Mouse (Mus musculus): ENCODE measurements at regions not wholly inside any gene's neighbourhood (a gene's known extent, or its start where the extent isn't known, plus 50 kb on each side); places are given as distances from the start of the nearest gene placed in this dataset.

DNA sequence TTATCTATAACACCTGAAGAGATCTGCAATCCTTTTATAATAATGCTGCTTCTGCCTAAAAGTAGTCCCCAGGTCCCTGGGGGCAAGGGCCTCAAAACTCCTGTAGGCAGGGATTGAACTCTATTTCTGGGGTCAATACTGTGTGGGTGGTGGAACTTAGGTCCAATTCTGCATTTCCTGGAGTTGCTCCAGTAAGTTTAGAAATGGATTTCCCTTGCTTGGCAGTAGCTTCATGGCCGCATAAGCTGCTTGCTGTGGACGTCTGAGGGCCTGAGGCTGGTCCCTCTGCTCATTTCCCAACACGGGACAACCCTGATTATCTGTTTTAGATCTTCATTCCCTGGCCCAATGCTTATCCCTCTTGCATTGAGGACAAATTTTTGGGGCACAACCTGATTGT, 118.0 kb upstream of the Peli1 start:
- intact Hi-C loops (cut with DNase I) = no loop called here
- no peak for DNase-seq

DNA sequence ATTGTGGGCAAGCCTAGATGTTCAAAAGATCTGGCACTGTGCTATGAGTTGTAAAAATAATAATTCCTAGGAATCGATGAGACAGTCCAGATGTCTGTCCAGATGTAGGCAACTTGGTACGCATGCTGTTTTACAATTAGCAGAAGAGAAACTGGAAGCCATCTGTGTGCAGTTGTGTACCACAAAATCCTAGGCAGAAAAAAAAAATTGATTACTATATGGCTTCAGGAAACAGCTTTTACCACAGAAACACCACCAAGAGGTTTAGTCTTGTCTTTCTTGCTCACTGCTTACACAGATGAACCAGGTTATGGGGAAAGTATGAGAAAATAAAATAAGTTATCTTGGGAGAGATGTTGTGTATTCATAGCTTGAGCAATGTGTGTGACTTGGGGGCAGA, 109.5 kb upstream of the Peli1 start:
- intact Hi-C loops (cut with DNase I) = no loop called here

DNA sequence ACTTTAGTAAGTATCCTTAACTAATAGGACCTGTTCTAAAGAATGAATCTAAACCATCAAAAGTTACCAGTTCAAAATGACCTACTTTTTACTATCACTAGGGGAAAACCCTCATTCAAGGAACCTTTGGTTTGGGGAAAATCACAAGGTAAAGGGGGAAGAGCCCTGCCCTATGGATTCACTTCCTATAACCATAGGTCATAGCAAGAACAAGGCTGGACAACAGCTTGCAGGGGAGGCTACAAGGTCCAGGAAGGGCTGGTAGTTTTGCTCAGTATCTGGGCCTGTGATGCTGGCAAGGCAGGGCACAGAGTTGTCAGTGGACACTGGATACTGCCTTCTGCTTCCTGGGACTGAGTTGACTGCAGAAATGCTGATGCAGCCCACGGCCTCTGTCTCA, 109.1 kb upstream of the Peli1 start:
- intact Hi-C loops (cut with DNase I) = no loop called here
- DNase-seq = no peak

More for the DNA sequence above, 109.5 kb upstream of the Peli1 start:
- no peak for DNase-seq

DNA sequence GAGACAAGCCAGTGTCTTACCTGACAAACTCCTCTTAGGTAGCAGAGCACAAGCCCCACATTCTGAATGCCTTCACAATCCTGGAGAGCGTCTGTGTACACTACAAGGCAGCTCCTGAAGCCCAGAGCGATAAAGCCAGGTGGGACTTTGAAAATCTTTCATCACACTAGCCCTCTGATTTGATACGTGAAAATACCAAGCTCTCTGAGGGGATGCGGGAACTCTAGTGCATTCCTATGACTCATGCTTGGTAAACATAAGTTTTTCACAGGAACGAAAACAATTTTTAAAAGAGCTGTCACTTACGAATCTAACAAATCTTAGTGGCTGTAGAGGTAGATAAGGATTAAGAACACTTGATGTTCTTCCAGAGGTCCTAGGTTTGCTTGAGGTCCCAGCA, 108.6 kb upstream of the Peli1 start:
- no peak for DNase-seq
- intact Hi-C loops (cut with DNase I) = no loop called here

DNA sequence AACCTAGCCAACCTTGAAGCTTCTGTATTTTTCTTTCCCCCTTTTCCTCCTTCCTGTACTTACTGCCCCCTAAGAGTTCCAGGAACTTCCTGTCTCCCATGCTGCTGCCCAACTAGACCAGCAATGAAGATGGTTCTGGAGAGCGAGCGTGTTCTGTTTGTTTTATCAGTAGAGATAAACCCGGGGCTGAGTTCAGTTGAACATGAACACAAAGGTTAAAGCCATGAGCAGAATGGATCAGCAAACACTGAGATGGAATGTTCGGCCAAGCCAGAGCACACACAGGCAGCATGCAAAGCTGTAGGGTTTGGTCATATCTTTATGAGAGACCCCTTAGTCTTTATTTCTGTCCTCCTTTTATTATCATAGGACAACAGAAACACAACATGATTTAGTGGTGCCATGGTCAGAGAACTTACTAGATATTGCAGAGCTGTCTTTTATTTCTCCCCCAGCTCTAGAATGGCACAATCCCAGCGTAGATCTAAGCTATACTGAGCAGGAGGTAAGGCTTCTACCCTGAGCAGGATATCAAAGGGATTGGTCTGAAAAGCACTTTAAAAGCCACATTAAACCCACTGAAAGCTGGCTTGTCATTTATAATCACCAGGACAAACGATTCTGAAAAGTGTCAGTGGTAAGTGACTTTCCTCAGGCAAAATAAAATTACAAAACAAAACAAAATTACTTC, 105.9 kb upstream of the Peli1 start:
- intact Hi-C loops (cut with DNase I) = no loop called here
- DNase-seq = no peak

DNA sequence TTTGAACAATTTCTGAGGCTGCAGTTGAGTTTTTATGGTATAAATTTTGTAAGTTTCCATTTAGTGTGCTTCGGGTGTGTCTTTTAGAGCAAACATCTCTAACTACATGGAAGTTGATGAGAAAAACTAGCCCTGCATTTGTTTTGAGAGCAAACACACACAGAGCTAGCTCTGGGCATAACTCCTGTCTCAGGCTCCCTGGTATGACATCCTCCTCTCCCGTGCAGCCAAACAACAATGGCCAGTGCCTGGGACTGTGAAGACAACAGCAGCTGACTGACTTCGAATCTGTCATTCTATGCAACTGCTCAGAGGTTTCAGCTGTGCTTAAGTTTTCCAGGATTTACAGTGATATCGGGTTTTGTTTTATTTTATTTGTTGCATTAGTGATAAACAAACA, 105.3 kb upstream of the Peli1 start:
- intact Hi-C loops (cut with DNase I) = no loop called here
- no peak for DNase-seq

DNA sequence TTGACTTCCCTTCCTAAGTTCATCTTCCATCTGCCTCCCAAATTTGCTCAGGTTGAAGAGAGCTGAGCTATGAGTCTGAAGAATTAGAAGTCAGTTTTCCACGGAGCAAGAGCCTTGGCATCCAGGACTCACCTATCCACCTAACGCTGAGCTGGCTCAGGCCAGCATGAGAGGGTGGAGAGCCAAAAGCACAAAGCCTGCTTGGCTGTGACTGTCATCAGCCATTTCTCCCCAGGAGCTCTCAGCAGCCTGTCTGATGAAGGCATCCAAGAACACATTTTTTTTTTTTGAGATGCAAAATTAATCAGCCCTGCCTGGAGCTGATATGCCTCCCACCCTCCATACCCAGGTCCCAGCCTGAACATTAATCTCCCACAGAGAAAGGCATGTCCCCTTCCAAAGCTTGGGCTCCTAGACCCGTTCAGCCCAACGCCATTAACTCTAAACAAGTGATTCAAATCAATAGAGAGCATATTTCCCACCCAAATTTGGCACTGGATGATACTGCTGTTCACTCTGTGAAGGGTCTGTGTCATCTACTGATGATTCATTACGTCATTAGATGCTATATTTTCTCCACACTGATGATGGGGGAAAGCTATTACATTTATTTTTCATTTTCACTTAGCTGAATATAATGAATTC, 103.8 kb upstream of the Peli1 start:
- intact Hi-C loops (cut with DNase I) = no loop called here
- no peak for DNase-seq

DNA sequence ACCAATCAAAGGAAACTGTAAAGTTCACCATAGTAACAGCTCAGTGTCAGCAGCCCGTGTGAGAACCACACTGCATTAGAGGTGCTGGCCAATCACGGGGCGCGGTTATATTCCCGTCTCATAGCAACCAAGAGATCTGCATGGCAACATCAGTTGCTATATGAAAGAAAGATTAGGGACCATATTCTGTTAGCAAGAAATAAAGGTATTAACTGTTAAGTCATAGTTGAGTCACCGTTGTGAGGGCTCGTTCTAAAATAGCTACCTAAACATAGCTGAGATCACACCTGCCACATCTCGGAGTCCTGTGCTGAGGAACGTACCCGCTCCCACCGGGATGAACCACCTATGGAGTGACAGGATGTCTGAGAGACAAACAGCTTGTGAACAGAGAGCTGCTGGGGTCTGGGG, 103.2 kb upstream of the Peli1 start:
- DNase-seq = no peak
- intact Hi-C loops (cut with DNase I) = no loop called here

DNA sequence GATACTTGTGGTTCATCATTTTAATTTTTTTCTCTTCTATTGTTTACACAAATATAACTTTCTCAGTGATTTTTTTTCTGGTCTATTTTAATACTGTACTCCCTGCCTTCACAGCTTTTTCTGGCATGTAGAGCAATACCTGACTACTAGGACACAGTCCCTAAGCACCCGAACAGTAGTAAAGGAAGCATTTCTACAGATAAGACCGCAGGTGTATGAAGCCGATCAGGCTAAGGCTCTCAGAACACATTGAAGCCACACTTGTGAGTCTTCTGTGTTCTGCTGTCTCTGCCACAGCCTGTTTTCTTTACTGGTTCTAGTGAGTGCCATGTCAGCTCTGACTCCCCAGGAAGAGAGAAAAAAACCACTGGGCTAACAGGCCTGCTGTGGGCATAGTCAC, 102.2 kb upstream of the Peli1 start:
- DNase-seq = no peak
- intact Hi-C loops (cut with DNase I) = no loop called here

DNA sequence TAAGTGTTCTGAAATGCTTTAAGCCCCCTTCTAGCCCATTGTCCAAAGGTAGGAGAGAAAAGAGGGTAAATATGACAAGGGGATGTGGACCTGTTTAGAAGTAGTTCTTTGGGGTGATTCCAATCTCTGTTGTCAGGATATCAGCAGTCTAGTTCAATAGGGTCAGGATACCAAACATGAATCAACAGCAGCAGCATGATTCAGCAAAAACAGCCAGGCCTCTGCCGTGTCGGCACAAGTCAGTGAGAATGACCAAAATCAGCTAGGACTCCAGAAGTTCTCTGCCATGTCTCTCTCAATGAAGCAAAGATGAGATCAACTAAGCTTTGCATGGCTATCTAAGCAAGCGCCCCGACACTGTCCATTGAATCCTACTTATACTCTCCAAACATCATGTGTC, 97.5 kb upstream of the Peli1 start:
- intact Hi-C loops (cut with DNase I) = no loop called here
- DNase-seq = no peak

DNA sequence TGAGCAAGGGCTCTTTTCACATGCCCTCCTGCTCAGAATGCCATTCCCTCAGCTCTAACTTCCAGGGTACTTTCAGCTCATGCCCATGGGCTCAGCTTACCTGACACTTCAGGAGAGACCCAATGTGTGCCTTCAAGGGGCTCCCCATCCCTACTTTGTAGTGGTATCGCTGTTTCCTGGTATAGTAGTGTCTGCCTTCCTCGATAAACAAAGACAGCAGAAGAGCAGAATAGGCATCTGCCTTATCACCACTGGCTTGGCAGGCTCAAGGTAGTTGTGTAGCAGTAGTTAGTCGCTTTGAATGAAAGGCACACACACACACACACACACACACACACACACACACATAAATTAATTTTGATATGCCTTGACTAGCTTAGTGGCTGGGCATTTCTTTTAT, 89.7 kb upstream of the Peli1 start:
- intact Hi-C loops (cut with DNase I) = no loop called here

DNA sequence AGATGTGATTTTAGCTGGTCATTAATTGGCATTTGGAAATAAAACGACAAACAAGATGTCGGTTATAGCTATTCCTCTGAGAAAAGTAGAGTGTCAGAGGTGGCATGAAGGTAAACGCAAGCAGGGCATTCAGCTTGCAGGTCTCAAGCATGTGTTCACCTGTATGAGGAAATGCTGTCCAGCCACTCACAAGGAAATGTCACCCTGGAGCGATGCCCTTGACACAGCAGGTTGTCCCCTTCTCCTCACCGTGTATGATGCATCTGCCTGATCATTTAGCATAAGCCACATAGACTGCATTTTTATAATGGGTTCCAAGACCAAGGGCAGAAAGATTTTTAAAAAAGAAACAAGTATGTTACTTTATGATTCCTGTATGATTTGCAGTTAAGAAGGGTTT, 83.9 kb upstream of the Peli1 start:
- intact Hi-C loops (cut with DNase I) = no loop called here
- no peak for DNase-seq

More for the DNA sequence above, 89.7 kb upstream of the Peli1 start:
- no peak for DNase-seq

DNA sequence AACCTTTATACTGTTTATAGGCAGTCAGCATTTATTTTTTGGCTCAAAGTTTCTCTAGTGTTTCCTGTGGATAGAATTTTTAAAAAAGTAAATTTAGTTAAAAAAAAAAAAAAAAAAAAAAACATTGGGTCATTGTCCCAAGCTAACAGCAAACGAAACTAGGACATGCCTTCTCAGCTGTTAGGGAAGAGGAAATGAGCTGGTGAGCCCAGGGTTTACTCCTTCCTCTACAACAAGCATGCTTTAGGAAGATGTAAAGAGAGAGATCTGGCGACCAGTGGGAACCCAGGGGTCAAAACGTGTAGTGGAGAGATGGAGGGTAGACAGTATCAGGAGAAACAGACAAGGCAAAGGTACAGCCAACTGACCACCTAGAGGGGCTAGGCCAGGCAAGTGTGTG, 81.6 kb upstream of the Peli1 start:
- intact Hi-C loops (cut with DNase I) = no loop called here
- DNase-seq = no peak

DNA sequence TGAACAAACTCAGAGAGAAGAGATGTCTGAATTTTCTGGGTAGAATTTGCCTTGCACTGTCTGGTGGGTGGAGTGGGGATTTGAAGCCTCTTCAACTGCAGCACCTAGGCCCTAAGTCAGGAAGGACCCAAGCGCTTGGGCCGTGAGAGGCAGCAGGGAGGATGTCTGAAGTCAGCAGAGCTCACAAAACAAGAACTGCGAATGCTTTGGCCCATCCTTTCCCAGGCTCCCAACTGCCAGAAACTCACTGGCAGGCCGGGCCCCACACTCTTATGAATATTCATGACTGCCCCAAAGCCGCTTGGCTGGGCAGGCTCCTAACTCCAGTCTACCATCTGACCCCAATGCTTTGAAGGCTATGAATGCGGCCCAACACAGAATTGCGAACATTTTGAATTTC, 80.2 kb upstream of the Peli1 start:
- intact Hi-C loops (cut with DNase I) = no loop called here
- DNase-seq = no peak

DNA sequence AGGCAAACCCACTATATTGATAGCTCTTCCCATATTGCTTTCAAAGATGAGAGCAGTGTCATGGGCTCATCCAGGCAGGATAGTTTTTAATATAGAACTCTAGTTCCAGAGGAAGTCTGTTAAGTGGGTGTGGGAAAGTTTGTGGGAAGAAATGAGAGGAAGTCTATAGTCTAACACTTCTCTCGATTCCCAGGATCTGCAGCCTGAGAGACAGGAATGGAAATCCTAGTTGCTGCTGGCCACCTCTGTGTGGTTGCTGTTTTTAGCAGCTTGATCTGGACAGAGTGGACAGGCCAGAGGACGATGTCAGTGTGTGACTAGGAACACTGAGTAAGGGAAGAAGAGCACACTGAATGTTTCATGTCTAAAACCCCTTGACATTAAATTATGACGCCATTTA, 76.8 kb upstream of the Peli1 start:
- intact Hi-C loops (cut with DNase I) = no loop called here
- DNase-seq = peak in 1 of 2 experiments; percentile 32

DNA sequence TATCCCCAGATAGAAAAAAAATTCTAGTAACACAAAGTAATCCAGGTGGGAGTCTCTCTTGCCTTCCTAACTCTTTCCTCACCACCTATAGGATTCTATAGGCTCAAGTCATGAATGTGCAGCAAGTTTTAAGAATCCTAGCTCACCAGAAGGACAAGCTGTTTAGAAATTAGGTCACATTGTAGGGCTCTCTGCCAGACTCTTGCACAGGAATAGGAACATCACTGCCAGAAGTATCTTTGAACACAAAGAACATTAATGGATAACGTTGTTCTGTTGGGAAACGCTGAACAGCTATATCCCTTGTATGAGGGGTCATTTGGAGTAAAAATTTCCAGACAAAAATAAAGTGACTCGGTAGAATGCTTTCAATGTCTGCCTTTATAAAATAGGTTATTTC, 75.6 kb upstream of the Peli1 start:
- intact Hi-C loops (cut with DNase I) = loop anchor here (5.0 kb wide), 1 partner anchor 98 kb away; no protein-coding TSS in a partner anchor
- peak; percentile 56 to 59 for DNase-seq

DNA sequence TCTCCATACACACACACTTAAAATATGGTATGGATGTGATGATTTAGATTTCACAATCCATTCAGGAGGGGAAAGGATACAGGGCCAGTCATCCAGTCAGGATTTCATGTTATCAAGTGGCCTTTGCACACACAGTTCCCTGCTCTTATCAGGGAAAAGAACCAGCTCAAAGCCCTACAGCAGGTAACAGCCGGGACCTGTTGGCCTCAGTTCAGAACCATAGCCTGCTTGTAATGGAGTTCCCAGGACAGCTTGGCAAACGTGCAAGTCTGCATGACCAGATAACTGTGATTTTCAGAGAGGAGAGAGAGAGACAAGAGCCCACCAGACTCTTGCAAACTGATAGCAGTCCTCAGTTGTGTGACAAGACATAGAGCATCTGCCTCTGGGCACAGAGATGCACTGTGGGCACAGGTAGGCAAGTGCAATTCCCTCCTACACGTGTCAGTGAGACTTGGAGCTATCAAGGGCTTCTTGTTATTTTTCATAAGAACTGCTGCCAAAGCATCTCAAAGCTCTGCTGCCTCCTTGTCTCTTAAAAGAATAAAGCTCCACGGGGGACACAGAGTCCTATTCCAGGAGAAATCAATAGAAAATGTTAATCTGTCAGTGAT, 74.9 kb upstream of the Peli1 start:
- peak in 1 of 2 experiments; percentile 26 for DNase-seq
- intact Hi-C loops (cut with DNase I) = loop anchor here (5.0 kb wide), 1 partner anchor 99 kb away; no protein-coding TSS in a partner anchor

DNA sequence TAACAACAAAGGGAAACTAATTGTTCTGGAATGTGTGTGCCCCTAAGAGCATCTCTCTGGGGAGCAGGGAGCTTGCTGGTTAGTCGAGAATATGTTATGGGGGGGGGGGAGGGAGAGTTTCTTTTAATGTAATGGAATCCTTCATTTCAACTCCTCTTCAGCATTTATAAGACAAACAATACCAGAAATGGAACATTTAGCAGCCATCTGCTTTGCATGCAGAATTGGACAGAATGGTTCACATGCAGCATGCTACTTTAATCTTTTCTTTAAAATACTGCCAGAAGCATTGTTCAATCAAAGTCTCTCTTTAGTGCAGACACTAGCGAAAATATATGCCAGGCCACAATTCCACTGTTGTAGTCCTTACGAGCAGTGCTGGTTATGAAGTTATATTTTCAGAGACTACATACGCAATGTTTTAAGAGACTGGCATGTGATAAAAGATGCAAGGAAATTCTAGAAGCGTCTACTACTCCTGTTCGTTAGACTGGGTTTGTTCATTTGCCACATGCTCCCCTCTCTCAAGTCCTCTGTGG, 74.2 kb upstream of the Peli1 start:
- no peak for DNase-seq
- intact Hi-C loops (cut with DNase I) = loop anchor here (5.0 kb wide), 1 partner anchor 100 kb away; no protein-coding TSS in a partner anchor

DNA sequence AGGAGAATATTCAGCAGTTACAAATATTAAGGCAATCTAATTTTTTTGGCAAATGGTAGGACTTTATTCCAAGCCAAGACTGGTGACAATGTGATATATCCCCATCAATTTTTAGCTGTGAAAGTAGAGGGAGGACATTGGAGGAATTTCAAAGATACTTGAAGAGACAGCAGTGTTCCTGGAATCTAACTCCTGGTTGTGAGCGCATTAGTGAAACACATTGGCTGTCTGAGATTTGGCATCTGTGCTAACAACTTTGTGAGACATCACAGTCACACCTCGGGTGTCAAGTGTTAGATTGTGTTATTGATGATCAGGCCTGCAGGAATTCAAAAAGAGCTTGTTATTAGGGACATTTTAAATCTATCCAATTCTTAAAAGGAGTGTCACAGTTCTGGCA, 71.3 kb upstream of the Peli1 start:
- DNase-seq = no peak
- intact Hi-C loops (cut with DNase I) = loop anchor here (5.0 kb wide), 1 partner anchor 103 kb away; no protein-coding TSS in a partner anchor

DNA sequence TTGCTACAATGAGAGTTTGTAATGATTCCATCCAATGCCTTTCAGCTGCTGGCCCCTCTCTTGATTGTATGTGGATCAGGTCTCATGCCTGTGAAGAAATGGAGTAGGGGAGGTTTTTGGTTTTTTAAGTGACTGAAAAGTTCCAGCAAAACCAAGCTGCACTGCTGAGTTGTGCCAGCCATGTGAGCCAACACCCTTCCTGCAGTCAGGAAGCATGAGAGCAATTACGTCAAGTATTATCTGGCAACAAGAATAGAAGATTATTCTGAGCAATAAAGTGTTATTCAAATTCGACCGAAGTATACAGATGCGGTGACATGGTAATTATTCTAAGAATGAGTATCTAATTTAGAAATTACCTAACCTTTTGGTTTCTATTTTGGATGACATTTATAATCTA, 67.0 kb upstream of the Peli1 start:
- DNase-seq = peak in 1 of 2 experiments; percentile 10
- intact Hi-C loops (cut with DNase I) = no loop called here

DNA sequence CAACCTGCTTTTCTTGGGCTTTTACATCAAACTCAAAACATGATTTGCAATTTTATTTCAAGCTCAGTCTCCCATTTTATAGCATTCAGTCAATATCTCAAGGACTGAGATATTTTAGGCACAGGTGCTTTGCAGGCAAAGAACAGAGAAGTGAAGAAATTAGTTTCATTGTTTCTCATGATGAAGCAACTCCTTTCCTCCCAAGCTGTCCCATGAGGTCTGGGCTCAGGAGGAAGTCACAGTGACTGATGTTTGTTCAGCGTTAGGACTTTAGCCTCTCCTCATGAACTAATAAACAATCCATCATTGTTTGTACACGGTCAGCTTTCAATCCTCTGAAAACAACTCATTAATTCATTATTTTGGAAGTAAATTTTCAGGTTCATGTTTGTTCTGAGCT, 66.6 kb upstream of the Peli1 start:
- intact Hi-C loops (cut with DNase I) = no loop called here
- no peak for DNase-seq

DNA sequence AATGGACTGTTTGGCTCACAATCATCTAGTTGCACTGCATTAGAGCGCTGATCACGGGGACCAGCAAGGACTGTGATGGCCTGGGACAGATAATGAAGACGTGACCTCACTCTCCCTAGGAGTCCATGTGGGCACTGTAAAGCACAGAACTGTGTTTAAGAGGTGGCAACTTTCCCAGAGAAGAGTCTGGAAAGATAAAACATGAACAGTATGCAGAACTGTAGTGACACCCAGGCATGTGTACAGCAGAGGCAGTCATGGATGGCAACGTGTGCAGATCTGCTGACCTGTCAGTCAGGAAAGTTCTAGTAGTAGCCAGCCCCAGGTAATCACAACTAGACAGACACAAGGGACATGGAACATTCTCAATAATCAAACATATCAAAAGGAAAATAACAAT, 63.8 kb upstream of the Peli1 start:
- no peak for DNase-seq
- intact Hi-C loops (cut with DNase I) = no loop called here
